Mouse (Mus musculus) retina, postnatal 7 days (tissue): ENCODE results near the gene Pank3.
"Not testable (repeated sequence)": the region's sequence is repeated elsewhere in the genome, so short reads cannot be mapped to it uniquely, and the experiment has no call there.

Experiments used
- DNase-seq: peaks from one replicate; pipeline ENCODE4 v3.0.0-alpha.2; 2012; ENCODE audit warnings: low read depth, low spot score

The Pank3 gene

DNA sequence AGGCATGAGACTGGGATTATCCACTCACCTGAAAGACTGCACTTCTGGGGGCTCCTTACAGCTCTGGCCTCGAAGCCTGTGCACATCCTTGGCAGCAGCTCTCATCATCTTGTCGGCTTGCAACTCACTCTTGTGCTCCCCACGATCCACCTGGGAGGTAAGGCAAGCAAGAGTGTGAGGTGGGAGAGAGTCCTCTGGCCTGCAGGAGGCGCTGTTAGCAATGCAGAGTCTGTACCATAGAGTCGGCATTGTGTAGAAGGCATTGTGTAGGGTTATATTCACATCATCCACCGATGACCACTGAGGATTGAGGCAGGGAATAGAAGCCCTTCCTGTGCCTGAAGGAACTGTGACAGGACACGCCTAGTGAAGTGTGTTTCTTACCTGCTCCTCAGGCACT is 71.0 kb downstream of the Pank3 start:
- no peak for DNase-seq

DNA sequence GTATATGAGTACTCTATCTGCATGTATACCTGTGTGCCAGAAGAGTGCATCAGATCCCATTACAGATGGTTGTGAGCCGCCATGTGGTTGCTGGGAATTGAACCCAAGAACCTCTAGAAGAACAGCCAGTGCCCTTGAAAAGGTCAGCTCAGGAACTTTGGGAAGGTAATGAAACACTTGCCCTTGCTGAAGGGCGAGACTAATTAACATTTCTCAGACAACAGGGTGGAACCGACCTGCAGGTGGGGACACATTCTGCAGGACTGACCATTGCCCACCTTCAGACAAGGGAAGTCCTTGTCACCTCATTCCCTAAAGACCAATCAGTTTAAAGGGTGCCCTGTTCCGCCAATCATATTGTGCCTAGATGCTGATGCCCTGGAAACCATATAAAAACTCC is 71.5 kb downstream of the Pank3 start:
- not testable (repeated sequence) for DNase-seq
